Mouse (Mus musculus) brown adipose tissue, adult 24 weeks (tissue): Measurements from ENCODE around the gene Cgrrf1. TPM values are rescaled to one million over a fixed set of nuclear protein-coding genes. Genes with fewer than 3 reads are reported as not detected.

ENCODE experiments used
- H3K27ac ChIP-seq: fragments of 200-500 bp; replicated peaks from 2 replicates; pipeline ENCODE4 v1.5.1; 2012; ENCODE audit warnings: low read depth, mild to moderate bottlenecking, low read length
- H3K4me1 ChIP-seq: fragments of 200-500 bp; 2 replicates; pipeline ENCODE4 v1.6.1; 2012; ENCODE audit warnings: low read length, mixed read lengths; ENCODE audit not compliant: control insufficient read depth, insufficient read depth, insufficient read length
- H3K4me3 ChIP-seq: fragments of 200-500 bp; 2 replicates; pipeline ENCODE4 v1.5.1; 2012; ENCODE audit warnings: low read depth, mild to moderate bottlenecking, low read length, moderate library complexity; ENCODE audit not compliant: insufficient read depth
- polyA plus RNA-seq: library from polyadenylated mRNA; stranded (reverse); fragments of >200 nt; gene quantifications from 2 replicates; pipeline ENCODE4 v1.2.4, GENCODE M21; 2012; ENCODE audit not compliant: missing spikeins, insufficient read depth, insufficient read length

Cgrrf1 gene
- polyA plus RNA-seq, 1 experiment = 54.0 TPM

- Histone ChIP-seq H3K4me1 (0 out of 2 replicates have a peak, but pooled peaks cover 2% of the 10 kb centered on the region), H3K4me3 (no peak overlapping the region), H3K27ac (no peak overlapping the region)
These were observed 66.7 kb downstream of the Cgrrf1 start for GRCm38 (mm10) chr14:46898626-46899025.

- Histone ChIP-seq H3K4me1 (no peaks in the 10 kb centered on the region), H3K27ac (no peak overlapping the region), H3K4me3 (no peak overlapping the region)
These were observed 70.7 kb downstream of the Cgrrf1 start for GRCm38 (mm10) chr14:46902498-46903087.

Other genes with a start within 250 kb of the Cgrrf1 start
- gene Cdkn3, start 71.6 kb upstream of the Cgrrf1 start, polyA plus RNA-seq = 2.2 TPM in 1 of 2 replicates, not detected in the other
- 95.9 and 138 TPM in 2 replicates for gene Cnih1, start 43.7 kb upstream of the Cgrrf1 start, polyA plus RNA-seq
- 56.2 and 59.4 TPM in 2 replicates for gene Gmfb, start 9.9 kb upstream of the Cgrrf1 start, polyA plus RNA-seq
- gene Samd4, start 50.7 kb downstream of the Cgrrf1 start, polyA plus RNA-seq = 3.3 TPM in 2 replicates